Mouse (Mus musculus): Measurements from ENCODE around the gene Lrrk2. TPM values are rescaled to one million over a fixed set of nuclear protein-coding genes. Genes with fewer than 3 reads are reported as not detected.

The Lrrk2 gene
- polyA plus RNA-seq (2015; fragmentation: Nextera tagmentation; extraction: Ambion mirVana), result 1.0 and 1.1 TPM in 2 replicates

- Histone ChIP-seq H3K9me3 (replicated peaks) (no peaks in the 10 kb centered on the region), H3K4me2 (peak within 1 kb of the TSS; percentile 63), H3K36me3 (no peaks in the 10 kb centered on the region), H3K27me3 (no peaks in the 10 kb centered on the region), H3K9ac (peak within 1 kb of the TSS; percentile 55; the same call in 1 of the 2 replicates), H3K4me3 (replicated peaks) (peak within 1 kb of the TSS; percentile 54), H3K27ac (peak within 1 kb of the TSS; percentile 29), H3K4me1 (replicated peaks) (peaks cover 6% of the 10 kb centered on the region; the same call in 1 of the 2 replicates)
- WGBS (ENCODE audit: insufficient replicate concordance), result 3% methylated on average over 40 of the region's 40 CpGs
- DNase-seq (peak; percentile 6), ATAC-seq (ENCODE audit: low read depth) (peak; percentile 85)
Measured at GRCm38 (mm10) chr15:91672645-91673568, at the start of gene Lrrk2. Gene Lrrk2 (plus strand): TSS chr15:91673175.

GRCm38 (mm10) chr15:91624475-91624874 lies 48.5 kb upstream of the Lrrk2 start:
- Histone ChIP-seq H3K4me1 (replicated peaks) (no peaks in the 10 kb centered on the region), H3K36me3 (no peaks in the 10 kb centered on the region), H3K4me2 (no peak overlapping the region), H3K27me3 (no peaks in the 10 kb centered on the region), H3K27ac (no peak overlapping the region), H3K9me3 (replicated peaks) (no peaks in the 10 kb centered on the region), H3K4me3 (replicated peaks) (no peak overlapping the region), H3K9ac (no peak overlapping the region)
- no peak for DNase-seq
- no peak for ATAC-seq (ENCODE audit: low read depth)
- WGBS (ENCODE audit: insufficient replicate concordance), result 60% methylated on average over 2 of the region's 2 CpGs

- H3K27me3 ChIP-seq, result no peaks in the 10 kb centered on the region
- no peak overlapping the region for H3K4me2 ChIP-seq
- no peak overlapping the region for H3K9ac ChIP-seq
- no peak for ATAC-seq (ENCODE audit: low read depth)
- no peak overlapping the region for H3K27ac ChIP-seq
- WGBS (ENCODE audit: insufficient replicate concordance), result 62% methylated on average over 3 of the region's 3 CpGs
- no peaks in the 10 kb centered on the region for H3K36me3 ChIP-seq
- H3K9me3 ChIP-seq (replicated peaks), result no peaks in the 10 kb centered on the region
- H3K4me3 ChIP-seq (replicated peaks), result no peak overlapping the region
- DNase-seq, result no peak
- H3K4me1 ChIP-seq (replicated peaks), result no peaks in the 10 kb centered on the region
Measured at GRCm38 (mm10) chr15:91629137-91629536, 43.8 kb upstream of the Lrrk2 start.

- Histone ChIP-seq H3K27me3 (no peaks in the 10 kb centered on the region), H3K9ac (no peak overlapping the region), H3K36me3 (no peaks in the 10 kb centered on the region), H3K9me3 (replicated peaks) (no peaks in the 10 kb centered on the region), H3K4me1 (replicated peaks) (no peaks in the 10 kb centered on the region), H3K4me3 (replicated peaks) (no peak overlapping the region), H3K4me2 (no peak overlapping the region), H3K27ac (no peak overlapping the region)
- DNase-seq (no peak), ATAC-seq (ENCODE audit: low read depth) (no peak)
- WGBS (ENCODE audit: insufficient replicate concordance), result 51% methylated on average over 4 of the region's 4 CpGs
Measured at GRCm38 (mm10) chr15:91632473-91632872, 40.5 kb upstream of the Lrrk2 start.

DNA sequence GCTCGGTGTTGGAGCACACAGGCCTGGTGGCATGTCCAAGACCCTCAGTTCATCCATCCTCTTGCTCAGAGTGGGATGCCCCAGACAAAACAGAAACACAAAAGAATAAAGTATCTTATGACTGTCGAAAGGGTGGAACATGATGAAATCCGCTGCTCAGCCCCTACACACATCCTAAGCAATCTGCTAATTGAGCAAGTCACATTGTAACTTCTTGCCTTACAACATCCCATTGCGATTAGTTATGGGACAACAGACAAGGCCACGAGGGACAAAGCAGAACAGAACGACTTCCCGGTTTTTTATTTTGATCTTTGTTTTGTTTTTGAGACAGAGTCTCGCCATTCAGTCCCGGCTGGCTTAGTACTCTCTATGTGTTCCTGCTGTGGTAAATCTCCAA lies 39.9 kb upstream of the Lrrk2 start:
- ATAC-seq (ENCODE audit: low read depth) (no peak), DNase-seq (no peak)
- no peaks in the 10 kb centered on the region for H3K36me3 ChIP-seq
- no peaks in the 10 kb centered on the region for H3K9me3 ChIP-seq (replicated peaks)
- WGBS (ENCODE audit: insufficient replicate concordance), result 57% methylated on average over 9 of the region's 9 CpGs
- H3K4me3 ChIP-seq (replicated peaks), result no peak overlapping the region
- H3K4me1 ChIP-seq (replicated peaks), result no peaks in the 10 kb centered on the region
- H3K9ac ChIP-seq, result no peak overlapping the region
- no peak overlapping the region for H3K27ac ChIP-seq
- H3K4me2 ChIP-seq, result no peak overlapping the region
- H3K27me3 ChIP-seq, result no peaks in the 10 kb centered on the region

- Histone ChIP-seq H3K4me1 (replicated peaks) (no peaks in the 10 kb centered on the region), H3K9ac (no peak overlapping the region), H3K4me3 (replicated peaks) (no peak overlapping the region), H3K9me3 (replicated peaks) (no peaks in the 10 kb centered on the region), H3K4me2 (no peak overlapping the region), H3K27me3 (no peaks in the 10 kb centered on the region), H3K36me3 (no peaks in the 10 kb centered on the region), H3K27ac (no peak overlapping the region)
- DNase-seq (no peak), ATAC-seq (ENCODE audit: low read depth) (no peak)
- WGBS (ENCODE audit: insufficient replicate concordance), result 63% methylated on average over 6 of the region's 6 CpGs
Measured at GRCm38 (mm10) chr15:91633806-91634205, 39.2 kb upstream of the Lrrk2 start.

GRCm38 (mm10) chr15:91634236-91634635 lies 38.7 kb upstream of the Lrrk2 start:
- no peak overlapping the region for H3K4me2 ChIP-seq
- DNase-seq (no peak), ATAC-seq (ENCODE audit: low read depth) (no peak)
- no peaks in the 10 kb centered on the region for H3K36me3 ChIP-seq
- H3K9me3 ChIP-seq (replicated peaks), result no peaks in the 10 kb centered on the region
- H3K27me3 ChIP-seq, result no peaks in the 10 kb centered on the region
- H3K4me3 ChIP-seq (replicated peaks), result no peak overlapping the region
- no peaks in the 10 kb centered on the region for H3K4me1 ChIP-seq (replicated peaks)
- H3K9ac ChIP-seq, result no peak overlapping the region
- 64% methylated on average over 8 of the region's 8 CpGs for WGBS (ENCODE audit: insufficient replicate concordance)
- H3K27ac ChIP-seq, result no peak overlapping the region

DNA sequence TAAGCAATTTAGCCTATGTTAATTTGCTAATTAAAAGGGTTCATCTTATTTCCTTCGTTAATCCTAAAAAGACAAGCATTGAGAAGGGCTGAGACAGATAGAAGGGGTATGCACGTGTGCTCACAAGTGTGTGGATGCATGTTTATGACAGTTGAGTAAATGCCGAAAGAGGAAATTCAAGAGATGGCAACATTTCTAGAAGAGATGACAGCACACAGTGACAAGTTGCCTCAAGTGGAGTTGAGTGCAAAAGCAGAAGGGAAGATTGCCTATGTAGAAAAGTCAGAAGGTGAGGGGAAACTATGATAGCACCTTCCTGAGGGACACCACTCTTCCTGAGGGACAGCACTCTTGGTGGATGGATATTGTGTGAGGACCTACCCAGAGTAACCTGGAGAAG lies 31.3 kb upstream of the Lrrk2 start:
- no peaks in the 10 kb centered on the region for H3K4me1 ChIP-seq (replicated peaks)
- no peaks in the 10 kb centered on the region for H3K36me3 ChIP-seq
- DNase-seq, result no peak
- no peak for ATAC-seq (ENCODE audit: low read depth)
- H3K9me3 ChIP-seq (replicated peaks), result no peaks in the 10 kb centered on the region
- H3K27me3 ChIP-seq, result no peaks in the 10 kb centered on the region
- H3K27ac ChIP-seq, result no peak overlapping the region
- no peak overlapping the region for H3K4me2 ChIP-seq
- no peak overlapping the region for H3K4me3 ChIP-seq (replicated peaks)
- WGBS (ENCODE audit: insufficient replicate concordance), result 54% methylated on average over 3 of the region's 3 CpGs
- H3K9ac ChIP-seq, result no peak overlapping the region

- 50% methylated on average over 9 of the region's 9 CpGs for WGBS (ENCODE audit: insufficient replicate concordance)
- no peaks in the 10 kb centered on the region for H3K9me3 ChIP-seq (replicated peaks)
- no peaks in the 10 kb centered on the region for H3K27me3 ChIP-seq
- no peak overlapping the region for H3K4me3 ChIP-seq (replicated peaks)
- H3K4me1 ChIP-seq (replicated peaks), result no peaks in the 10 kb centered on the region
- H3K36me3 ChIP-seq, result no peaks in the 10 kb centered on the region
- H3K27ac ChIP-seq, result no peak overlapping the region
- H3K4me2 ChIP-seq, result no peak overlapping the region
- no peak overlapping the region for H3K9ac ChIP-seq
- ATAC-seq (ENCODE audit: low read depth), result no peak
- DNase-seq, result no peak
Measured at GRCm38 (mm10) chr15:91642682-91643306, 30.2 kb upstream of the Lrrk2 start.

DNA sequence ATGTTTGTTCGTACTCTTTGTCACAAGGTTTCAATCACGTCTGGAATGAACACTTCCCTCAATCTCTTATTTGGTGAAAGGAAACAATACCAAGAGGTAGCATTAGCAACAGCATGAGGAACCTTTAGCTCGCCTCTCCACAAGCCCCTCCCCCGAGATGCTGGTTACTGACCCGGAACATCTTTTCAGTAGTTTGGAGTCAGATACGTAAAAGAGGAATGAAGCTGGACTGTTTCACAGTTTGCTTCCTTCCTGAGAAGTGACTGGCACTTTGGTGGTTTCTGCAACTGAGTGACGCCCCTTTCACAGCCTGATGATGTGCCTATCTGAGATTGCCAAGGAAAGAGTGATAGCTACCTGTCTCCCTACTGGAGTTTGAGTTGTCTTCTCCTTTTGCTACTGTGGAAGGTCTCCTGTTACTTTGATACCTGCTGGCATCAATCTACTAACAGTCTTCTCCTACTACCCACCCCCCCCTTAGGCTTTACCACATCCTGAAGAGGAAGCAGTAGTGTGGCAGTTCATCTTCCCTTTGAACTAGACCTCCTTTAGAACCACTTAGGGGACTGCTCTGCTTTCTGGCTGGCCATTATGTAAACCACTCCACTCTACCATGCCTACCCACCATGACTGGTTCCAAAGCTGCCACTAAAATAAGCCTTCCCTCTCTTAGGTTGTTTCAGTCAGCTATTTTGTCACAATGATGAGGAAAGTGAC lies 29.2 kb upstream of the Lrrk2 start:
- no peaks in the 10 kb centered on the region for H3K36me3 ChIP-seq
- DNase-seq, result no peak
- no peaks in the 10 kb centered on the region for H3K9me3 ChIP-seq (replicated peaks)
- no peaks in the 10 kb centered on the region for H3K4me1 ChIP-seq (replicated peaks)
- no peak overlapping the region for H3K27ac ChIP-seq
- WGBS (ENCODE audit: insufficient replicate concordance), result 37% methylated on average over 7 of the region's 7 CpGs
- H3K4me2 ChIP-seq, result no peak overlapping the region
- H3K27me3 ChIP-seq, result no peaks in the 10 kb centered on the region
- ATAC-seq (ENCODE audit: low read depth), result no peak
- H3K9ac ChIP-seq, result no peak overlapping the region
- H3K4me3 ChIP-seq (replicated peaks), result no peak overlapping the region

- H3K27me3 ChIP-seq, result no peaks in the 10 kb centered on the region
- no peaks in the 10 kb centered on the region for H3K9me3 ChIP-seq (replicated peaks)
- no peak overlapping the region for H3K4me3 ChIP-seq (replicated peaks)
- 41% methylated on average over 3 of the region's 3 CpGs for WGBS (ENCODE audit: insufficient replicate concordance)
- DNase-seq (no peak), ATAC-seq (ENCODE audit: low read depth) (no peak)
- no peaks in the 10 kb centered on the region for H3K4me1 ChIP-seq (replicated peaks)
- H3K27ac ChIP-seq, result no peak overlapping the region
- no peak overlapping the region for H3K9ac ChIP-seq
- H3K36me3 ChIP-seq, result no peaks in the 10 kb centered on the region
- no peak overlapping the region for H3K4me2 ChIP-seq
Measured at GRCm38 (mm10) chr15:91650270-91650669, 22.7 kb upstream of the Lrrk2 start.

Measured in liver, embryonic 13.5 days (tissue).